In the genomic region with DNA sequence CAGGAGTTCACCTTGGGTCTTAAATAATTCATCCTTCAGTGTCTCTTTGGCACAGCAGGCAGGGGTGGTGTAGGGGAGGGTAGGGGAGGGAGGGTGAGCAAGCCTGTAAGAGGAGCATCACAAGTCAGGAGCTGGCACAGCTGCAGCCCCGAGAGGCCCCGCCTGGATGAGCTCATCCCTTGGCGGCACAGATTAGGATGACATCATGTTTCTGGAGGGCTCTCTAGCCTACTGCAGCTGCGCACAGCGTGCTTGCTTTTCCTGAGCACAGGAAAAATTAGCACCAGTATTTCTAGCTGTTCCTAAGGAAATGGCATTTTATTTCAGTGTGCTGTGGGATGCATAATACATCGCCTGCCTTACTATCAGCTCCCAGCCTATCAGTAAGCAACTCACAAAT, we compare ENCODE assay signal across 8 mouse cellular contexts.
A peak's percentile ranks its signal among the peaks of the same experiment; 100 is the strongest.
DNase-seq lines count a peak whose midpoint lies in the region; ATAC-seq lines count a peak whose summit lies in the region.

No protein-coding gene starts in this region.

- peak; percentile 44 for DNase-seq in limb, embryonic 11.5 days (ENCODE audit: low spot score)
- DNase-seq in limb, embryonic 10.5 days (ENCODE audit: low spot score) = no peak
- peak; percentile 79 for DNase-seq in embryonic facial prominence, embryonic 11.5 days (ENCODE audit: low spot score)
- DNase-seq in heart, adult 18-20 months = peak; percentile 94 to 97
- peak; percentile 88 for DNase-seq in kidney, adult 11 months
- DNase-seq in left cerebral cortex, postnatal 25 days (ENCODE audit: low spot score in 2 of 2) = peak; percentile 89 to 98
- peak; percentile 82 for DNase-seq in midbrain, embryonic 10.5 days (ENCODE audit: low spot score)

- no peaks in the 10 kb centered on the region for H3K27me3 ChIP-seq in limb, embryonic 11.5 days (ENCODE audit: control insufficient read depth, insufficient read depth, low read length)
- no peaks in the 10 kb centered on the region for H3K27me3 ChIP-seq in limb, embryonic 10.5 days (ENCODE audit: low read depth, poor library complexity, severe bottlenecking)
- no peaks in the 10 kb centered on the region for H3K27me3 ChIP-seq in embryonic facial prominence, embryonic 11.5 days (ENCODE audit: control insufficient read depth, insufficient read depth, low read length)
- H3K27me3 ChIP-seq in midbrain, embryonic 10.5 days (ENCODE audit: low read depth, poor library complexity, severe bottlenecking) = no peaks in the 10 kb centered on the region
- no peaks in the 10 kb centered on the region for H3K27me3 ChIP-seq in stomach, embryonic 14.5 days (ENCODE audit: control insufficient read depth, insufficient read depth, low read length)

- H3K9me3 ChIP-seq in limb, embryonic 11.5 days (ENCODE audit: control insufficient read depth, low read length) = no peaks in the 10 kb centered on the region
- H3K9me3 ChIP-seq in limb, embryonic 10.5 days (replicated peaks) = no peaks in the 10 kb centered on the region
- H3K9me3 ChIP-seq in embryonic facial prominence, embryonic 11.5 days (replicated peaks; ENCODE audit: control insufficient read depth, low read length) = no peaks in the 10 kb centered on the region
- no peaks in the 10 kb centered on the region for H3K9me3 ChIP-seq in midbrain, embryonic 10.5 days (replicated peaks)
- no peaks in the 10 kb centered on the region for H3K9me3 ChIP-seq in stomach, embryonic 14.5 days (ENCODE audit: control insufficient read depth, low read depth, low read length)

- H3K9ac ChIP-seq in limb, embryonic 11.5 days (ENCODE audit: low read length) = no peak overlapping the region
- H3K9ac ChIP-seq in embryonic facial prominence, embryonic 11.5 days (replicated peaks; ENCODE audit: low read length) = no peak overlapping the region
- H3K9ac ChIP-seq in stomach, embryonic 14.5 days (replicated peaks; ENCODE audit: low read depth, low read length) = no peak overlapping the region

- no peak overlapping the region for H3K4me3 ChIP-seq in limb, embryonic 11.5 days (ENCODE audit: low read depth, low read length)
- H3K4me3 ChIP-seq in limb, embryonic 10.5 days = no peak overlapping the region
- H3K4me3 ChIP-seq in embryonic facial prominence, embryonic 11.5 days (ENCODE audit: low read depth, low read length) = no peak overlapping the region
- no peak overlapping the region; the same call in 1 of the 2 replicates for H3K4me3 ChIP-seq in midbrain, embryonic 10.5 days
- H3K4me3 ChIP-seq in stomach, embryonic 14.5 days (ENCODE audit: low read depth, low read length) = no peak overlapping the region

- no peak overlapping the region for H3K27ac ChIP-seq in limb, embryonic 11.5 days (replicated peaks; ENCODE audit: low read depth, low read length)
- no peak overlapping the region for H3K27ac ChIP-seq in limb, embryonic 10.5 days
- H3K27ac ChIP-seq in embryonic facial prominence, embryonic 11.5 days (replicated peaks; ENCODE audit: low read depth, low read length) = no peak overlapping the region
- peak overlapping the region; percentile 77 for H3K27ac ChIP-seq in midbrain, embryonic 10.5 days (replicated peaks)
- peak overlapping the region; percentile 61; the same call in 1 of the 2 replicates for H3K27ac ChIP-seq in stomach, embryonic 14.5 days (ENCODE audit: low read length)

- intact Hi-C loops in left cerebral cortex, postnatal 25 days (cut with DNase I) = loop anchor here (2.0 kb wide), 1 partner anchor 20 kb away; no protein-coding TSS in a partner anchor

- no peaks in the 10 kb centered on the region for H3K36me3 ChIP-seq in limb, embryonic 11.5 days (ENCODE audit: control insufficient read depth, insufficient read depth, low read length)
- no peaks in the 10 kb centered on the region for H3K36me3 ChIP-seq in limb, embryonic 10.5 days
- H3K36me3 ChIP-seq in embryonic facial prominence, embryonic 11.5 days (replicated peaks; ENCODE audit: control insufficient read depth, insufficient read depth, low read depth, low read length) = no peaks in the 10 kb centered on the region
- no peaks in the 10 kb centered on the region for H3K36me3 ChIP-seq in midbrain, embryonic 10.5 days
- no peaks in the 10 kb centered on the region for H3K36me3 ChIP-seq in stomach, embryonic 14.5 days (ENCODE audit: control insufficient read depth, insufficient read depth, low read length)

- H3K4me2 ChIP-seq in limb, embryonic 11.5 days (ENCODE audit: low read depth, severe bottlenecking) = no peak overlapping the region
- no peak overlapping the region for H3K4me2 ChIP-seq in embryonic facial prominence, embryonic 11.5 days (ENCODE audit: low read depth, low read length)
- no peak overlapping the region for H3K4me2 ChIP-seq in stomach, embryonic 14.5 days (replicated peaks; ENCODE audit: low read depth, low read length)

- peaks cover 6% of the 10 kb centered on the region for H3K4me1 ChIP-seq in limb, embryonic 11.5 days (ENCODE audit: control insufficient read depth, insufficient read depth, low read length)
- H3K4me1 ChIP-seq in limb, embryonic 10.5 days = peaks cover 32% of the 10 kb centered on the region
- peaks cover 4% of the 10 kb centered on the region for H3K4me1 ChIP-seq in embryonic facial prominence, embryonic 11.5 days (ENCODE audit: control insufficient read depth, insufficient read depth, low read length)
- H3K4me1 ChIP-seq in midbrain, embryonic 10.5 days = peaks cover 25% of the 10 kb centered on the region
- peaks cover 23% of the 10 kb centered on the region for H3K4me1 ChIP-seq in stomach, embryonic 14.5 days (ENCODE audit: control insufficient read depth, insufficient read depth, low read length)

- 32% methylated on average over 6 of the region's 6 CpGs for WGBS in limb, embryonic 11.5 days
- 27% methylated on average over 6 of the region's 6 CpGs for WGBS in limb, embryonic 10.5 days
- WGBS in embryonic facial prominence, embryonic 11.5 days = 19% methylated on average over 6 of the region's 6 CpGs
- 20% methylated on average over 6 of the region's 6 CpGs for WGBS in midbrain, embryonic 10.5 days
- 14% methylated on average over 6 of the region's 6 CpGs for WGBS in stomach, embryonic 14.5 days

- peak; percentile 65; the same call in 1 of the 2 replicates for ATAC-seq in limb, embryonic 11.5 days (ENCODE audit: insufficient number of reproducible peaks, low FRiP score, low TSS enrichment, low read depth)
- ATAC-seq in embryonic facial prominence, embryonic 11.5 days (replicated peaks; ENCODE audit: insufficient number of reproducible peaks, low FRiP score, low TSS enrichment, low read depth) = peak; percentile 96
- ATAC-seq in stomach, embryonic 14.5 days (ENCODE audit: insufficient number of reproducible peaks, insufficient read depth, low FRiP score, low read depth) = peak; percentile 91

Comparison
In these comparisons a context has a peak if more than half of its experiments do, and no peak if none do; other contexts are left out.
1. H3K27ac ChIP-seq: peak in midbrain, embryonic 10.5 days (single experiment) and stomach, embryonic 14.5 days (single experiment); none in limb, embryonic 11.5 days (single experiment), limb, embryonic 10.5 days (single experiment) and embryonic facial prominence, embryonic 11.5 days (single experiment).
2. Peak in every context shown above with its lines, with median percentiles within 50 percentile points of each other: ATAC-seq.